Mouse (Mus musculus): Measurements from ENCODE around the gene Anp32a. TPM values are rescaled to one million over a fixed set of nuclear protein-coding genes. Genes with fewer than 3 reads are reported as not detected.
A peak's percentile ranks its signal among the peaks of the same experiment; 100 is the strongest.

Anp32a gene
- polyA plus RNA-seq (2012; rRNA removed), result 207 and 332 TPM in 2 replicates

GRCm38 (mm10) chr9:62341123-62341486, at the start of gene Anp32a:
Anp32a (plus strand) TSS chr9:62341293.
- peak; percentile 99 for DNase-seq (ENCODE audit: low read depth)
- TF ChIP-seq CTCF (IDR thresholded peaks at IDR 0.05; ENCODE audit: borderline replicate concordance, extremely low read depth, insufficient read depth, insufficient read length), result no peak
- peak; percentile 77; the same call in 1 of the 2 replicates for TF ChIP-seq POLR2A (IDR thresholded peaks at IDR 0.05; ENCODE audit: borderline replicate concordance, extremely low read depth, insufficient read depth, insufficient read length, poor library complexity, severe bottlenecking)

GRCm38 (mm10) chr9:62295006-62295698, 45.9 kb upstream of the Anp32a start:
- TF ChIP-seq POLR2A (IDR thresholded peaks at IDR 0.05; ENCODE audit: borderline replicate concordance, extremely low read depth, insufficient read depth, insufficient read length, poor library complexity, severe bottlenecking) (no peak), CTCF (IDR thresholded peaks at IDR 0.05; ENCODE audit: borderline replicate concordance, extremely low read depth, insufficient read depth, insufficient read length) (peak; percentile 84; the same call in 1 of the 2 replicates)
- peak; percentile 95 for DNase-seq (ENCODE audit: low read depth)

- peak; percentile 31 for DNase-seq (ENCODE audit: low read depth)
- TF ChIP-seq CTCF (IDR thresholded peaks at IDR 0.05; ENCODE audit: borderline replicate concordance, extremely low read depth, insufficient read depth, insufficient read length) (no peak), POLR2A (IDR thresholded peaks at IDR 0.05; ENCODE audit: borderline replicate concordance, extremely low read depth, insufficient read depth, insufficient read length, poor library complexity, severe bottlenecking) (no peak)
Observed at GRCm38 (mm10) chr9:62296891-62297290, 44.2 kb upstream of the Anp32a start.

GRCm38 (mm10) chr9:62315556-62315955, 25.5 kb upstream of the Anp32a start:
- no peak for DNase-seq (ENCODE audit: low read depth)
- TF ChIP-seq CTCF (IDR thresholded peaks at IDR 0.05; ENCODE audit: borderline replicate concordance, extremely low read depth, insufficient read depth, insufficient read length) (no peak), POLR2A (IDR thresholded peaks at IDR 0.05; ENCODE audit: borderline replicate concordance, extremely low read depth, insufficient read depth, insufficient read length, poor library complexity, severe bottlenecking) (no peak)

GRCm38 (mm10) chr9:62318729-62319128, 22.4 kb upstream of the Anp32a start:
- no peak for DNase-seq (ENCODE audit: low read depth)
- TF ChIP-seq CTCF (IDR thresholded peaks at IDR 0.05; ENCODE audit: borderline replicate concordance, extremely low read depth, insufficient read depth, insufficient read length) (no peak), POLR2A (IDR thresholded peaks at IDR 0.05; ENCODE audit: borderline replicate concordance, extremely low read depth, insufficient read depth, insufficient read length, poor library complexity, severe bottlenecking) (no peak)

GRCm38 (mm10) chr9:62323816-62324215, 17.3 kb upstream of the Anp32a start:
- no peak for DNase-seq (ENCODE audit: low read depth)
- TF ChIP-seq CTCF (IDR thresholded peaks at IDR 0.05; ENCODE audit: borderline replicate concordance, extremely low read depth, insufficient read depth, insufficient read length), result no peak
- TF ChIP-seq POLR2A (IDR thresholded peaks at IDR 0.05; ENCODE audit: borderline replicate concordance, extremely low read depth, insufficient read depth, insufficient read length, poor library complexity, severe bottlenecking), result no peak

- no peak for DNase-seq (ENCODE audit: low read depth)
- TF ChIP-seq CTCF (IDR thresholded peaks at IDR 0.05; ENCODE audit: borderline replicate concordance, extremely low read depth, insufficient read depth, insufficient read length) (no peak; the same call in 1 of the 2 replicates), POLR2A (IDR thresholded peaks at IDR 0.05; ENCODE audit: borderline replicate concordance, extremely low read depth, insufficient read depth, insufficient read length, poor library complexity, severe bottlenecking) (no peak)
Observed at GRCm38 (mm10) chr9:62325965-62326364, 15.1 kb upstream of the Anp32a start.

- no peak for TF ChIP-seq POLR2A (IDR thresholded peaks at IDR 0.05; ENCODE audit: borderline replicate concordance, extremely low read depth, insufficient read depth, insufficient read length, poor library complexity, severe bottlenecking)
- peak; percentile 20; the same call in 1 of the 2 replicates for TF ChIP-seq CTCF (IDR thresholded peaks at IDR 0.05; ENCODE audit: borderline replicate concordance, extremely low read depth, insufficient read depth, insufficient read length)
- DNase-seq (ENCODE audit: low read depth), result no peak
Observed at GRCm38 (mm10) chr9:62334298-62334825, 6.7 kb upstream of the Anp32a start.

- no peak for TF ChIP-seq CTCF (IDR thresholded peaks at IDR 0.05; ENCODE audit: borderline replicate concordance, extremely low read depth, insufficient read depth, insufficient read length)
- no peak for TF ChIP-seq POLR2A (IDR thresholded peaks at IDR 0.05; ENCODE audit: borderline replicate concordance, extremely low read depth, insufficient read depth, insufficient read length, poor library complexity, severe bottlenecking)
Observed at GRCm38 (mm10) chr9:62335396-62335795, 5.7 kb upstream of the Anp32a start.

GRCm38 (mm10) chr9:62337924-62338635, 3.0 kb upstream of the Anp32a start:
- TF ChIP-seq CTCF (IDR thresholded peaks at IDR 0.05; ENCODE audit: borderline replicate concordance, extremely low read depth, insufficient read depth, insufficient read length) (no peak), POLR2A (IDR thresholded peaks at IDR 0.05; ENCODE audit: borderline replicate concordance, extremely low read depth, insufficient read depth, insufficient read length, poor library complexity, severe bottlenecking) (no peak)
- no peak for DNase-seq (ENCODE audit: low read depth)

More at GRCm38 (mm10) chr9:62335396-62335795, 5.7 kb upstream of the Anp32a start:
- no peak for DNase-seq (ENCODE audit: low read depth)

- TF ChIP-seq POLR2A (IDR thresholded peaks at IDR 0.05; ENCODE audit: borderline replicate concordance, extremely low read depth, insufficient read depth, insufficient read length, poor library complexity, severe bottlenecking) (no peak), CTCF (IDR thresholded peaks at IDR 0.05; ENCODE audit: borderline replicate concordance, extremely low read depth, insufficient read depth, insufficient read length) (no peak)
- DNase-seq (ENCODE audit: low read depth), result no peak
Observed at GRCm38 (mm10) chr9:62338636-62339191, 2.4 kb upstream of the Anp32a start.

Data from brain, embryonic 14.5 days (tissue).